Mouse (Mus musculus): Measurements from ENCODE around the gene Dab2ip.

Gene Dab2ip

DNA sequence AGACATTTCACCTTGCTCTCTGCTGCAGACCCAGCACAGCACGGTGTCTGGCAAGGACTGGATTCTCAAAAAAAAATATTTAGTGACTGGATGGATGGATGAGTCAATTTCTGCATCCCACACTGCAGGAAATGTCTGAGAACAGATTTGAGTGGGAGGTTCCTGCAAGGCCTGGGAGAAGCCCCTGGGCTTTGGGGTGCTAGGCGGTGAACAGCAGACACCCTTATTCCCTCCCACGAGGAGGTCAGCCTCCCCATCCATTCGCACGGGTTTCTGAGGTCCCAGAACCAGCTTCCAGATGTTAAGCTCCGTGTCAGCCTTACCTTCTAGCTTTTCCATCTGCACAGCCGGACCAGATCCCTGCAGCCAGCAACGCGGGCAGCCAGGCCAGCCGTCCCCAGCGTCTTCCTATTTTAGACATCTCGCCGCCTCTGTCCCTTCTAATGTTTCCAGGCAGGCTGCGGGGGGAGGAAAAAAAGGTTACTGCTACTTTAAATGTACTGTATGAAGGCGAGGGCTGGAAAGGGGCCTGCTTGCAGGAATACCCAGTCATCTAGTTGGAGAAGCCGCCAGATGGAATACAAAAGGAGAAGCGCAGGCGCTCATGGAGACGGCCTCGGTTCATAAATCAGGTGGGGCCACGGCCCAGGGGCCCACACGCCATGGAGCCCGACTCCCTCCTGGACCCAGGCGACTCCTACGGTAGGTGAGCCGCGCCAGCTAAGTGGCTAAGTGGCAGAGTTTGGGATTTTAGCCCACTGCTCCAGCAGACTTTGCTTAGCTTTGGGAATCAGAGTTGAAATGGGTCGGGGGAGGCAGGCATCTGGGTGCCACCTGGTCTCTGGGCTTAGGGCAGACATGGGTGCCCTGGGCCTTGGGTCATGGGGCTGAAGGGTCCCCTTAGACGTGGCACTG lies at the start of gene Dab2ip:
Gene Dab2ip (plus strand): TSS at position 356 of the 915 bp plus-strand sequence.
- no peak for DNase-seq (ENCODE audit: low spot score in 2 of 2)

DNA sequence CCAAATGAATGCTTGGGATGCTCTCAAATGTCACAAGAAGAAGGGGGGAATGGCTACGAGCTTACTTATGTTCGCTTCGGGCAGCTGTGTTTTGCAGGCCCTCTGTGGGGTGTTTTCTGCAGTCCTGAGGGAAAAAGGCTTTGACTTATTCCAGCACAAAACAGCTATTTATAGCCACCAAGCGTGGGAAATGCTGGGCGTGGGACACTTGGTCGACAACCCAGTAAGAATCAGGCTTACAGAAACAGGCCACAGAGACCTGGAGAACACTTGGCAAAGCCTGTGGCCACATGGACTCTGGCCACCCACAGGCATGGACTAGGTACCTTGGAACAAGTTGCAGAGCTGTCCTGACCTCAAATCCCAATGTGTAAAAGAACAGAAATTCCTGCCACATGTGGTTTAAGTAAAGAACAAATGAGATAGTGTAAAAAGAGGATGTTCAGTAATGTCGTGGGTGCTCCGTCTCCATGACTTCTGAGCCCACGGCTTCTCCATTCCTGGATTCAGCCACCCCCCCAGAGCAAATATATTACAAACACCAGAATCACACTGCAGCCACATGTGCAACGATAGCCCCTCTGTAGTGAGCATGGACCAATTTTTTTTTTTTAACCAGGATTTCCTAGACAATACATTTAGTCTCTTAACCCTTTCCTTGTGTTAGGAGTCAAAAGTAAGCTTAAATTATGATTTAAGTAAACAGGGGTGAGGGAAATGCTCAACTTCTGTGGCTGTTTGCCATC lies 49.3 kb upstream of the Dab2ip start:
- no peak for DNase-seq (ENCODE audit: low spot score in 2 of 2)

DNA sequence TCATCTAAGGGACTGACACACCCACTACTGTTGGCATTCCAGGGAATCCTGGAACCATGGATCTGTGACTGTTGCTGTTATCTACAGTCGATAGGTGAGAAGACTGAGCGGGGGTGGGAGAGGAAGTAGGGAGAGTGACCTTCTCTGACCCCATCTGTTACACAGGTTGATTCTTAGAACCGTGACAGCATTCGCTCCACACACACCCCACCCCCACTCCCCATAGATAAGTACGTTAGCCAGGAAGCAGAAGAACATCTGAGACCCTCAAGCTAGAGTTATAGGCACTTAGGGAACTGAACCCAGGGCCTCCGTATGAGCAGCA lies 48.8 kb upstream of the Dab2ip start:
- no peak for DNase-seq (ENCODE audit: low spot score in 2 of 2)

DNA sequence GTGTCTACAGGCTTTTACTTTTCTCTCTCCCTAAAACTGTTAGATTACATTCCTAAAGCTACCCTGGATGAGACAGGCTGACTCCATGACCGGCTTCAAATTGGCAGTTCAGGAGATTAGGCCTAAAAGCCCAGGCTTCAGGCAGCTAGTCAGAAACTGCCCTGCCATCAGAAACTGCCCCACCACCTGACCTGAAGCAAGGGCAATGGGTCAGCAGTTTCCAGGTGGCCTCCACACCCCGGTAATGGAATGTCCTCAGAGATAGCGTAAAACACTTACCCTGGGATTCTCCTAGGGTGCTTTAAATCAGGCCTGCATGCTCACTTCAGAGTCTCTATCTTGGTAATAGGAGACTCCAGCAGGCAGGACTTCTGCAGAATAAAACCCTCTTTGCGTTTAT lies 48.2 kb upstream of the Dab2ip start:
- DNase-seq (ENCODE audit: low spot score in 2 of 2): no peak

DNA sequence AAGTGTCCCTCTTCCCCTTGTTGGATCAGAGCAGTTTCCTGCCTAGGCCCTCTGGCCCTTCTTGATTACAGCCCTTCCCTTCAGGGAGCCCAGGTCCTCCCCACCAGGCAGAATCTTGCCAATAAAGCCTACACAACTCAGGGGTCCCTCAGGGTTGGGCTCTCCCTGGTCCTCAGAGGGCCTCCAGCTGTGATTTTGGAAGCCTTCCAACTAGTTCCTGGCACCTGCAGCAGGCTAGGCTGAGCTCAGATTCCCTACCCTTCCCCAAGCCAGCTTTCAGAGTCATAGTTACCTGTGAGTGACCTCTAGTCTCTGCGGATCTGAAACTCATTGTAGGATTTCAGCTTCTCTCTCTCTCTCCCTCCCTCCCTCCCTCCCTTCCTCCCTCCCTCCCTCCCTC lies 47.1 kb upstream of the Dab2ip start:
- no peak for DNase-seq (ENCODE audit: low spot score in 2 of 2)

DNA sequence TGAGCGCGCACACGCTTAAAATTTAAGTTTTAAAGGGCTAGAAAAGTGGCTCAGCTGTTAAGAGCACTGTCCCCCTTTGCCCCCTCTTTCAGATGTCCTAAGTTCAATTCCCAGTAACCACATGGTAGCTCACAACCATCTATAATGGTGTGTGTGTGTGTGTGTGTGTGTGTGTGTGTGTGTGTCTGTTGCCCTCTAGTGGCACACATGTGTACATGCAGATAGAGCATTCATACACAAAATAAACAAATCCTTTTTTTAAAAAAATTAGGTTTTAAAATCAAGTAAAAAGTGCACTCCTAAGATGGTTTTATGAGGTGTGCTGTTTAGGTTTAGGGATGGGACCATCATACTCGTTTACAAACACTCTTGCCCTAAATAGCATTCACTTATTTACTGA lies 45.8 kb upstream of the Dab2ip start:
- DNase-seq (ENCODE audit: low spot score in 2 of 2): no peak

DNA sequence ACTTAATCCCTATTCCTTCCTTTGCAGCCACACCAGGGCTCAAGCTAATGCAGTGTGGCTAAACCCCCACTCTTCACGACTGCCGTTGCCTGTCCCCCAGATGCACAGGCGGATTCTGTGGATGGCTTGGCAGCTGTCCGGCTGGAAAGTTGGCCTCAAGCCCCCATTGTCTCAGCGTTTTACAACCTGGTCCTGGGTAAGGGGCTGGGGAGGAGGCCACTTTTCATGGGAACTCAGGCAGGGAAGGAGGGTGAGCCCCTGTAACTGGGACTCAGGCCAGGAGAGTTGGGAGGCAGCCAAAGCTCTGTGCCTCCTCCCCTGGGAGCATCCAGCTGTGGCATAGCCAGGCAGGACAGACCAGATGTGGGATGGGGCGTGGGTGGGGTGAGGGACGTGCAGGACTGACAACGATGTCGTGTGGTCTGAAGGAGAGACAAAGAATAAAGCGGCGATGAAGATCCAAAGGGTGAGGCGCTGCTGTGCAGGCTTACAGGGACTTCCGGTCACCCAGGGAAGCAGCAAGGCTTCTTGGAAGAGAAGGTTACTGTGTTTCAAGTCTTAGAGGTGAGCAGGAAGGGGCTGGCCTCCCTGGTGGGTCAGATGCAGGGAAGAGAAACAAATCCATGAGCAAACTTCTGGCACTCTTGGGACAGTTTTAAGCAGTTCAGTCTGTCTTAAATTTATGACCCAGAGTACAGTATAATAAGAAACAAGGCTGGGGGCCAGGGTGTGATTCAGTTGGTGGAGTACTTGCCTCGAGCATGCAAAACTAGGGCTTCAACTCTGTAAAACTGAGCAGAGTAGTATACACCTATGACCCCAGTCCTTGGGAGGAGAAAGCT lies 43.8 kb upstream of the Dab2ip start:
- no peak for DNase-seq (ENCODE audit: low spot score in 2 of 2)

DNA sequence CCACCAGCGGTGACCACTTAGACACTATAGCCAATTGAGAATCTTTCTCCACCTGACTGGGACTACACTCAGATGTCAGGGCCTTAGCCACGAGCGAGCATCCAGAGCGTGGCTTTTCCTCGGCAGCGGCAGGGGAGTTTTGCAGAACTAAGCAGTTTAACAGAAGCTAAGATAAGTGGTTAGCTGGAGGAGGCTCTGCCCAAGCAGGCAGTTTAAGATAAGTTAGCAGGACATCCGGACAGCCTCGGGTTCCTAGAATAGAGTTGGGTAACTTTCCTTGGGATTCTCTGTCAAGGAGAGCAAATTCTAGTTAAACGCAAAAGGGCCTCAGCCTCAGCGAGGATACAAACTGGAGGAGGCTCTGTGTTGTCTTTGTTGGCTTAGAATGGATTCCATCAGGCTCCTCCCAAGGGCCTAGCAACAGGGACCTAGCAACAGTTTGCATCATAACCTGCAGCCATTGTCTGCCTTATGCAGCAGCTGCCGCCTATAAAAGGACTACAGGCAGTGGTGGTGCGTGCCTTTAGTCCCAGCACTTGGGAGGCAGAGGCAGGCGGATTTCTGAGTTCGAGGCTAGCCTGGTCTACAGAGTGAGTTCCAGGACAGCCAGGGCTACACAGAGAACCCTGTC lies 31.3 kb upstream of the Dab2ip start:
- DNase-seq (ENCODE audit: low spot score in 2 of 2): no peak

DNA sequence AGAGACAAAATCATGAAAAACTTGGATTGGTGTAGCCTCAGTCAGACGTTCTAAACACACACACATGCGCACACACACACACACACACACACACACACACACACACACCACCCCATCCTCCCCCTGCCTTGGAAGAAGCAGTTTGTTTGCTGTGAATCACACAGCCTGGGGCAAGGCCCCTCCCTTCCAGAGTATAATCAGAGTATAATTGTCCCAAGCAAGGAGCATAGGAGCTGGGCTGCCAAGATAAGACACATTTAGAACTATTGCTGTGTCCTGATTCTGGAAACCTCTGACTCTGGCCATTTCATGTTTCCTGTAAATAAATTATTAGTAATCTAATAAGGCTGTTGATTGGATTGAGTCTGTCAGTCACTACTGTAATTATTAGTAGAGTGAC lies 29.0 kb upstream of the Dab2ip start:
- no peak for DNase-seq (ENCODE audit: low spot score in 2 of 2)

DNA sequence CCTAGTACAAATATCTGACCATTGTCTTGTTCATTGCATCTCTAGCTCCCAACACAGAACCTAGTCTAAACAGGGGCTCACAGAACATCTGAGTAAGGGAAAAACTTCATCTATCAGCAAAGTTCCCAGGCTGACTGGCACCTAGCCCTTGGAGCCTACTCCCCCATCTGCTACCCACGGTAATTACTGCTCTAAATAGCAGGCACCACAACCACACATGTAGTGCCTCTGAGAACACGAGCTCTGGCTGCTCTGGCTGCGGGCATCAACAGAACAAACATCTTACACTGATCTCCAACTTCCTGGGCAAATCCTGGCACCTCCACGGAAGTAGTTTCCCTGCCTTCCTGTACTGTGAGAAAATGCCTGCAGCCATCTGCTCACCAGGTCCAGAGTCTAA lies 28.2 kb upstream of the Dab2ip start:
- no peak for DNase-seq (ENCODE audit: low spot score in 2 of 2)

DNA sequence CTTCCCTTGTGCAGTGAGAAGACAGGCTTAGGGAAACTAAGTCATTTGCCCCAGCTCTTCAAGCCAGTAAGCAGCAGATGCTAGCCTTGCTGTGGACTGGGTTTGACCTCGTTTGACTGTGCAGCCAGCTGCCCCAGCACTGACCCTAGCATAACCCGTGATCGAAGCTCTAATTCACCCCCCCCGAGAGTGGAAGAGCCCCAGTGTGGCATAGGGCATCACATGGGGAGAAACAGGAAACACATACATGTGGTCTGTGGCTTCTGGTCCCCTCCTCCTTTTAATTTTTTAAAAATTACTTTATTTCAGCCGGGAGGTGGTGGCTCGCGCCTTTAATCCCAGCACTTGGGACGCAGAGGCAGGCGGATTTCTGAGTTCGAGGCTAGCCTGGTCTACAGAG lies 27.3 kb upstream of the Dab2ip start:
- no peak for DNase-seq (ENCODE audit: low spot score in 2 of 2)

DNA sequence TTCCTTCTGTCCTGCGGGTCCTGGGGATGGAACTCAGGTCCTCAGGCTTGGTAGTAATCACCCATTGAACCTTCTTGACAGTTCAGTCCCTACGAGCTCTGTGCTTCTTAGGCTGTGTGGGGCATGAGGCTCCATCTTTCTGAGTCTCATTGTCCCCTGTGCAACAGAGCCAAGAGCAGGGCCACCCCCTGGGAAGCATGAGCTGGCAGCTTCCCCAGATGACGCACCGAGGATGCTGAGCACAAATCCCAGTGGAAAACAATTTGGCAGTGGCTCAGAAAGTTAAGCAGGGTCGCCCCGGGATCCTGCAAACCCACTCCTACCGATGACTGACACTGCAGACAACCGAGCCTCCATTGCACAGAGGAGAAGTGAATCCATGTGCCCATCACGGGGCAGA lies 24.4 kb upstream of the Dab2ip start:
- no peak for DNase-seq (ENCODE audit: low spot score in 2 of 2)

DNA sequence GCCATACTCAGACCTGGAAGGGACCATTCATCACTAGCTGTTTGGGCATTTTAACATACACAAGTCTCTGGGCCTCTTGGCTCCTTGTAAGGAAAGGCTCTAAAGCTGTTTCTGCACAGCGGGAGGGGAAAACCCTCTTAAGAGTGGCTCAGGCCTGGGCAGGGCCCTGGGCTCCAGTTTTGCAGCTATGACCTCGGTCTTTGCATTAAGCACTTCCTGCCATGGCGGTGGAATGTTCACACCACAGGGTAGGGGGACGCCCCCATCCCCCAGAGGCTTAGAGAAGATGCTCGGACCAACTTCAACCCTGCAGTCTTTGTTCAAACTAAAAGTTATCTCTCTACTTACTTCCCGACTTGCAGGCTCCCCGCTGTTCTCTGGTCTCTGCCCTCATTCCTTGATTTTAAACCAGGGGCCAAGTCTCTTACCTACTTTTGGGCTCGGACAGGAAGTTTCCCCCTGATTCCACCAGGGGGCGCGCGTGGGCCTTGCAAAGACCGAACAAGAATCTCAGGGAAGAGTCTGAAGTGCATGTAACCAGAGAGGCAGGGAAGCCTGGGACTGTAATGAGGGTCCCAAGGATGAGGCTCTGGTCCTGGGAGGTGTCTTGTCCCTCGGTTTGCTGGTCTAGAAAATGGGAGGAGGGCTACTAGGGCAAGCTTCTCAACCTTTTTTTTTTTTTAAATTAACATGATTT lies 18.6 kb upstream of the Dab2ip start:
- DNase-seq (ENCODE audit: low spot score in 2 of 2): peak; percentile 68 to 77

DNA sequence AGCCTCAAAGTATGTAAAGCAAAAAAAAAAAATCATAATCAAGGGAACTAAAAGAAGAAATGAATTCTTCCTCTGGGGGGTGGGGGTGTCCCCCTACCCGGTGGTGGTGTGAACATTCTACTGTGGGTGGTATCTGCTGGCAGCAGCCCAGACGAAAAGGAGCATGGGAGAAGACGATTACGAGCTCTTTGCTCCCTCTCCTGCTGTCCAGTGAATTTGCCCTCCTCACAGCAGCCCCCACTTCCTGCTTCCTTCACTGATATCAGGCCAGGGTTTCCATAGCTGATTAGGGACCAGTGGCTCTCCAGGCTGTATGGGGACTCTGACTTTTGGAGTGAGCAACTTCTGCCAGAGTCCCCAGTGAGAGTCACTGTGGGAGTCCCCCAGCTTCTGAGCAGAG lies 17.3 kb upstream of the Dab2ip start:
- DNase-seq (ENCODE audit: low spot score in 2 of 2): no peak

DNA sequence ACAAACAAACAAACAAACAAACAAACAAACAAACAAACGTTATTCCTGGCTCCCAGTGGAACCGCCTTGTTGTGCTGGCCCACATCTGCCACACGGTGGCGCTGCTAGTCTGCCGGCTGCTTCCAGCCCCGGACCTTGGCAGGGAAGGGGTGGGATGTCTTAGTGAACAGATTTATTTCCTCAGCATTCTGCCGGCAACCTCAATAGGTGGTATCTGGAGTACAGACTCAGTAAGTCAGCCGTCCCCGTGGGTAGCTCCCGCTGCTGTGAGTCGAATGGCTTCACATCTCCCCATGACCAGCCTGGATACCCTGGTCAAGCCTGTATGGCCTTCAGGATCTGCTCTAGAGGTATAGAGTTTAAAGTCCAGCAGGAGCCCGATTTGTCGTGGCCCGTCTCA lies 13.3 kb upstream of the Dab2ip start:
- DNase-seq (ENCODE audit: low spot score in 2 of 2): peak; percentile 20 to 63

DNA sequence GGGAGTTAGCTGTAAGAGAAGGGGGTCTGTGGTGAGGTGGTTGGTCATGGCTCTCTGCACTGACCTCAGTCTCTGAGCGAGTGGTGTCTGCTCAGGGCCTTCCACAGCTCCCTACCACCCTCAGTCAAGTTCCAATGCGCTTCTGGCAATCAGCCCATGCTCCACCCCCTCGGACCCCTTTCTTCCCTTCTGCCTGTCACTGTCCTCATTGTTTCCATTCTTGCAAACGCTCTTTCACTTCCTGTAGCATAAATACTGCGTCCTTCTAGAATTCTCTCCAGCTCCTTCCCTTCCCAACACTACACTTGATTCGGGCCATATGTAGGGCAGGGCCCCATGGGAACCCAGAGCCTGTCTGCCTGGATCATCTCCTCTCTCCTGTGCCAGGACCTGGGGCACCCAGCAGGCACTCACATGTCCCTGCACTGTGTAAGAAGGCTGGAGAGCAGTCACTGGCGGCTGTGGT lies 12.9 kb upstream of the Dab2ip start:
- DNase-seq (ENCODE audit: low spot score in 2 of 2): no peak

DNA sequence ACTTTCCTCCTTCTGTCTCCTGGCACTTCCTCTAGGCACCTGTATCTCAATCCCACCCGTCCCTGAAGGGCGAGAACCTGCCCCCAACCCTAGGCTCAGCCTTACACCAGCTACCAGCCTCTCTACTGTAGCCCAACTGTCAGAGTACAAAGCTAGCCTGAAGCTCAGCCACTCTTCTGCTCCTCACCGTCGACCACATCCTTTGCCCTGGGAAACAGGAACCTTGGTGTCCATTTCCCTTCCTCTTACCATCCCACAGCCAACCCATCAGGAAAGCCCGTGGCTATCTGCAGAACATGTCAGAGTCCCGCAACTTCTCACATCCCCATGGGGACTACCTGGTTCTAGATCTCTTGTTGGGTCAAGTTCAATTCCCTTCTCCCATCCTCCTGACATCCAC lies 11.6 kb upstream of the Dab2ip start:
- no peak for DNase-seq (ENCODE audit: low spot score in 2 of 2)

DNA sequence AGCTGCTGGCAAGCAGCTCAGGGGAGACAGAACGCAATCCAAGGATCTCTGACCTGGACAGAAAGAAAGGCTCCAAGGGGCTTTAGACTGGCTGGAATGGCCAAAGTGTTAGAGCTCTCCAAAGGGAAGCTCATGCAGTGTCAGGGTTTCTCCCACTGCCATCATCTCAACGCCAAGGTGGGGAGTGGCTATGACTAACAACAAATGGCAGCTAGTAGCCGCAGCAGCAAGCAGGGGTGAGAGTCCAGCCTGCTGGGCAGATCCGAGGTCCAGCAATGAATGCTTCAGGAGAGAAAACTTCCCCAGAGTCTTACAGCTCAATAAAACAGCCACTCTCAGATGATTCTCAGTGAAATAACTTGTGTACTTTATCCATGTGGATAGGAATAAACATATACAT lies 8.9 kb upstream of the Dab2ip start:
- no peak for DNase-seq (ENCODE audit: low spot score in 2 of 2)

DNA sequence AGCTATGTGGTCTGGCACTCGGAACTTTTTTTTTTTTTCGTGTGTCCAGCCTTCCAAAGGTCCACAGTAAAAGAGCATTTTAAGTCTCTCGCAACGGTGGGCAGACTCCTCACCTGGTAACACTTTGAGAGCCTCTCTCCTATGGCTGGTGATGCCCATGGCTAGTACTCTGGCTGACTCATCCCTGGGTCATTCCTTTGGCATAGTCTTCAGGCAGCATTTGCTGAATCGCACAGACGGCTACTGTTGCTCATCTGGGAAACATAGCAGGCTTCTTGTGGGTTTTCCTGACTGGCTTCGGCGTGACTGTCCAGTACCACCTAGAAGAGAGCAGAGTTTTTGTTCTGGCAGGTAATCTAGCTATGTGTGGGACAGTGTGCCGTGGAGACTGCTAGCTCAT lies 8.0 kb upstream of the Dab2ip start:
- DNase-seq (ENCODE audit: low spot score in 2 of 2): no peak

DNA sequence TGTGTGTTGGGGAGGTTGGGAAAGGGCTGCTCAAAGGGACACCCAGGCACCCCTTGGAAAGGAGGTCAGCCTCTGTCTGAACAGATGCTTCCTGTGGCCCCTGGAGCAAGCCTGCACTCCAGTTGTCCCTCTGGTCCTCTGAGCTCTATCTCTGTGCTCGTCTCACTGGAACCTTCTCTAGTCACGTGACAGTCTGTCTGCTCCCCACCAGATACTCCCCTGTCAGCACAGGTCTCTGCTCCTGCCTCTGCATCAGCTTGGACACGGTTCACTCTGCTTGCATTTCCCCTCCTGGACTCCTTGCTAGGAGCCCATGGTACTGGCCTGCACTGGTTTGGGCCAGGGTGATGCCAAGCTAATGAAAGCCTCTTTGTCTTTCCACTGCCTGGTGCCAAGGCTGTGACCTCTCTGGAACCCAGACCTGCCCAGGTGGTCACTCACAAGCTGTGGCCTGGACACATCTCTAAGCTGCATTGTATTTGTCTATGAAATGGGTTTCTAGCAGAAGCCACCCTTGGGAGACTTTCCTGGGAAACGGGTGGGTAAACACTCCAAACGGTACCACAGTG lies 1.1 kb upstream of the Dab2ip start:
- no peak for DNase-seq (ENCODE audit: low spot score in 2 of 2)
